Mouse (Mus musculus) limb, embryonic 14.5 days (tissue): ENCODE measurements at regions not wholly inside any gene's neighbourhood (a gene's known extent, or its start where the extent isn't known, plus 50 kb on each side); places are given as distances from the start of the nearest gene placed in this dataset.
"Not testable (repeated sequence)": the region's sequence is repeated elsewhere in the genome, so short reads cannot be mapped to it uniquely, and the experiment has no call there.

Source experiments
- ATAC-seq: fragments of 200-750 bp; cut with Nextera tagmentation; 2 replicates; pipeline ENCODE4 v1.8.0; 2017; ENCODE audit warnings: low read depth, moderate number of reproducible peaks, moderate TSS enrichment; ENCODE audit not compliant: low FRiP score
- DNase-seq: peaks from one replicate; pipeline ENCODE4 v3.0.0-alpha.2; 2015; ENCODE audit warnings: low spot score
- H3K27ac ChIP-seq: fragments of 300-500 bp; sonication (generic); replicated peaks from 2 replicates; pipeline ENCODE4 v1.5.1; 2014; ENCODE audit warnings: low read depth, mild to moderate bottlenecking, low read length, moderate library complexity, mixed read lengths
- H3K27me3 ChIP-seq: fragments of 300-500 bp; sonication (generic); 2 replicates; pipeline ENCODE4 v1.6.1; 2014; ENCODE audit warnings: low read length, mixed read lengths; ENCODE audit not compliant: control insufficient read depth, insufficient read depth
- H3K36me3 ChIP-seq: fragments of 300-500 bp; sonication (generic); 2 replicates; pipeline ENCODE4 v1.6.1; 2014; ENCODE audit warnings: mild to moderate bottlenecking, low read length, moderate library complexity, mixed read lengths; ENCODE audit not compliant: control insufficient read depth, insufficient read depth
- H3K4me1 ChIP-seq: fragments of 300-500 bp; sonication (generic); 2 replicates; pipeline ENCODE4 v1.6.1; 2014; ENCODE audit warnings: antibody characterized with exemption, low read length, mixed read lengths; ENCODE audit not compliant: control insufficient read depth, insufficient read depth
- H3K4me2 ChIP-seq: fragments of 300-500 bp; sonication (generic); replicated peaks from 2 replicates; pipeline ENCODE4 v1.6.1; 2014; ENCODE audit warnings: low read depth, mild to moderate bottlenecking, low read length, moderate library complexity; ENCODE audit not compliant: severe bottlenecking
- H3K4me3 ChIP-seq: fragments of 300-500 bp; sonication (generic); replicated peaks from 2 replicates; pipeline ENCODE4 v1.5.1; 2014; ENCODE audit warnings: low read length
- H3K9ac ChIP-seq: fragments of 300-500 bp; sonication (generic); 2 replicates; pipeline ENCODE4 v1.6.1; 2014; ENCODE audit warnings: mild to moderate bottlenecking, low read depth, low read length, moderate library complexity; ENCODE audit not compliant: severe bottlenecking
- H3K9me3 ChIP-seq: fragments of 300-500 bp; sonication (generic); 2 replicates; pipeline ENCODE4 v1.6.1; 2016; ENCODE audit warnings: low read length; ENCODE audit not compliant: control insufficient read depth
- POLR2A ChIP-seq: fragments of 200-500 bp; IDR thresholded peaks from 2 replicates; pipeline ENCODE4 v1.8.0; 2012; ENCODE audit warnings: inconsistent platforms, mild to moderate bottlenecking, moderate library complexity, borderline replicate concordance; ENCODE audit not compliant: insufficient read depth, insufficient read length; ENCODE audit errors: extremely low read depth
- WGBS: fragments of 180-500 bp; shearing (Covaris S2); extraction: QIAGEN DNeasy Blood & Tissue Kit; methylation state at CpG from one replicate; pipeline ENCODE4 v1.1.7; 2014; 5-methylcytosine and 5-hydroxymethylcytosine counted together

DNA sequence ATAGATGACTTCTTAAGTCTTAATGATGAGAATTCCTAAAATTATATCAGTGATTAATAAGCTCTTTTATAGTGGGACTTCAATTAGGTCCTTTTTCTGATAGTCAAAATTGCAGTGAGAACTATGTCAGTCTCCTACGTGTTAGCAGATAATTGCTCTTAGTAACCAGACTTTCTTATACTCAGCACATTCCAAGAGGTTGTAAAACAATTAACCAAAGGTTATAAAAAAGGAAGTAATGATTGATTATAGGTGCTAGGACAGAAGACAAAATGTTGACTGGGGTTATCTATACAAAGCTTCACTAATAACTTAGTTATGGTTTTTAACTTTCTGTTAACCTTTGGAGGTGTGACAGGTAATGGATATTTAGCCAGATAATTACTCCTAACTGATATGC lies 766.0 kb downstream of the Cdh10 start:
- Histone ChIP-seq H3K9me3 (no peaks in the 10 kb centered on the region), H3K36me3 (no peaks in the 10 kb centered on the region), H3K4me1 (no peaks in the 10 kb centered on the region), H3K9ac (no peak overlapping the region), H3K27me3 (no peaks in the 10 kb centered on the region), H3K27ac (no peak overlapping the region), H3K4me3 (no peak overlapping the region), H3K4me2 (no peak overlapping the region)
- no peak for DNase-seq
- ATAC-seq, result no peak
- no peak for TF ChIP-seq POLR2A
- WGBS, result 20% methylated on average over 1 of the region's 1 CpGs

DNA sequence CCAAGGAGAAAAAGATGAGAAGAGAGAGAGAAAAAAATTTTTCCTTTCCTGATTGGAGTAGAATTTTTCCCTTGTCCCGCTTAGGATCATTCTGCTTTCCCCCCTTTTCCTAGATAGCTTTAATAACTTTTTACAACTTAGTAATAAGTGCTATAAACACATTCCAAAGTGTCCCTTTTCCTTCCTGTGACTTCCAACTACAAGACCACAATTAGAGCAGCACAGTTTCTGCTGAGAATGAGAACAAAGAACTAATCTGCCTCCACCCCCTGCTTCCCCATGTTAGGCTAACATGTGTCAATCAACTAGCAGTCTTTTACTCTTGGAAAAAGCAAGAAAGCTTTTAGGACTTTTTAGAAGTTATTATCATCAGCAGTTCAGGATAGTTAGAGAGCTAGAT lies 766.5 kb downstream of the Cdh10 start:
- H3K4me2 ChIP-seq, result no peak overlapping the region
- H3K4me3 ChIP-seq, result no peak overlapping the region
- no peak for TF ChIP-seq POLR2A
- H3K27ac ChIP-seq, result no peak overlapping the region
- H3K27me3 ChIP-seq, result no peaks in the 10 kb centered on the region
- 53% methylated on average over 1 of the region's 1 CpGs for WGBS
- no peak overlapping the region for H3K9ac ChIP-seq
- no peak for ATAC-seq
- H3K4me1 ChIP-seq, result no peaks in the 10 kb centered on the region
- no peaks in the 10 kb centered on the region for H3K9me3 ChIP-seq
- no peaks in the 10 kb centered on the region for H3K36me3 ChIP-seq
- no peak for DNase-seq

DNA sequence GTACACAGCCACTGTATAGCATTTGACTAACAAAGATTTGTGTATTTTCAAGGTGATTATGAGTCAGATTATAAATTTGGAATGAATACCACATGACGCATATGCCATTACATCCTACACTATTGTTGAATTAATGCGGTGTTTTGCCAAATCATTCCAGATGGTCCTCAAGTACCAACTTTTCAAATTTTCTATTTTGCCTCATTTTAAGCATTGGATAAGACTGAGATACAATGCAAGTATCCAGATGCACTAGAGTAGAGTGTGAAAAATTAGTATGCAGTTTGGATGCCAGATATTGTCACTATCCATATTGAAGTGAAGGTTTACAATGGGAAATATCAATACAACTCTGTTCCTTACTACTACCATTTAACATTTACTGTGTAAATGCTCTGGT lies 775.0 kb downstream of the Cdh10 start:
- no peaks in the 10 kb centered on the region for H3K9me3 ChIP-seq
- no peak overlapping the region for H3K27ac ChIP-seq
- no peak overlapping the region for H3K9ac ChIP-seq
- no peaks in the 10 kb centered on the region for H3K27me3 ChIP-seq
- H3K4me3 ChIP-seq, result no peak overlapping the region
- H3K36me3 ChIP-seq, result no peaks in the 10 kb centered on the region
- 95% methylated on average over 2 of the region's 2 CpGs for WGBS
- no peak for DNase-seq
- H3K4me1 ChIP-seq, result no peaks in the 10 kb centered on the region
- no peak for TF ChIP-seq POLR2A
- no peak for ATAC-seq
- no peak overlapping the region for H3K4me2 ChIP-seq

DNA sequence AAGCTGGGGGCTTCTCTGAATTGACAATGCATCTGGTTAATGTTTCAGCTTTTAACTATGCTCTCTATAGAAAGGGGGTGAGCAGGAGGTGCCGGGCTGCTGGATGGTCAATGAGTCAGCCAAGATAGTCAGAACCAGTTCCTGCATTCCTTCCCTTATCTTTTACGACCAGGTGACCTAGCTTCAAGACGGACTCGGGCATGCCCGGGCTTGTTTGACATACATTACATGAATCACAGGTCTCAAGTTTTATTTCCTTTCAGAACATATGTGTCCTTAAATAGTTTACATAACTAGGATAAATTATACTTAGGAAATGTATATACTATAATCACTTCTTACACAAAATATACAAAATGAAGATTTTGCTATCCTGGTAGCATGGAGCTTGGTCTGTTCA lies 803.6 kb downstream of the Cdh10 start:
- not testable (repeated sequence) for ATAC-seq, H3K27me3 ChIP-seq, H3K4me1 ChIP-seq, H3K27ac ChIP-seq, H3K36me3 ChIP-seq, H3K4me2 ChIP-seq, H3K9me3 ChIP-seq, H3K4me3 ChIP-seq, H3K9ac ChIP-seq, DNase-seq
- WGBS, result 73% methylated on average over 5 of the region's 5 CpGs

DNA sequence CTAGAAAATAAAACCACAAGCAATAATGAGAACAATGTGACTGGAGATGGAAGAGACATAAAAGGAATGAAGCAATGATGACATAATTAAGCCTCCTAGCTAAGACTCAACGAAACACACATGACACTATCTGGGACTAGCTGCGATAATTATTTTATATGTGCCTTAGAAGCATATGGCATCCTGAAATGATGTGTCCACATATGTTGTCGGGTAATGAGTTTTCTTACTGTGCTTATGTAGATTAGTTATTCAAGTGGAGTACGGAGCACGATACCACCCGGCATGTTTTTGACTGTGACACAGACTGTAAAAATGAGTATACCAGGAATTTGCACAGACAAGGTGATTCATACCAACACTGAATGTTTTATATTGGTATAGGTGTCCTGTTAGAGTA lies 781.7 kb upstream of the Cdh12 start:
- H3K27ac ChIP-seq, result no peak overlapping the region
- no peaks in the 10 kb centered on the region for H3K4me1 ChIP-seq
- H3K27me3 ChIP-seq, result no peaks in the 10 kb centered on the region
- no peak overlapping the region for H3K4me2 ChIP-seq
- ATAC-seq (no peak), DNase-seq (no peak)
- H3K36me3 ChIP-seq, result no peaks in the 10 kb centered on the region
- no peak for TF ChIP-seq POLR2A
- no peak overlapping the region for H3K4me3 ChIP-seq
- no peak overlapping the region for H3K9ac ChIP-seq
- H3K9me3 ChIP-seq, result no peaks in the 10 kb centered on the region
- 68% methylated on average over 6 of the region's 6 CpGs for WGBS

DNA sequence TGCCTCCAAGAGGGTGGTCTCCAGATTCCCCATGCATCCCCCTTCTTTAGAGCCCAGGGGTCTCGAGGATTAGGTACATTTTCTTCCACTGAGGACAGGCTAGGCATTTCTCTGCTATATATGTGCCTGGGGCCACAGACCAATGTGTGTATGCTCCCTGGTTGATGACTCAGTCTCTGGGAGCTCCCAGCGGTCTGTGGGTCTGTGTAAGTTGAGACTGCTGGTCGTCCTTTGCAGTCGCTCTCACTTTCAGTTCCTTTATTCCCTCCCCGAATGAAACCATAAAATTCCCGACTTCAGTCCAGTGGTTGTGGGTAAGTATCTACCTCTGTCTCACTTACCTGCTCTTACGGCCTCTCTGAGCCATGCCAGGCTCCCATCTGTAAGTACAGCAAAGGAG lies 773.5 kb upstream of the Cdh12 start:
- Histone ChIP-seq H3K4me3 (no peak overlapping the region), H3K4me1 (no peaks in the 10 kb centered on the region), H3K9ac (no peak overlapping the region), H3K4me2 (no peak overlapping the region), H3K36me3 (no peaks in the 10 kb centered on the region), H3K27ac (no peak overlapping the region), H3K9me3 (no peaks in the 10 kb centered on the region), H3K27me3 (no peaks in the 10 kb centered on the region)
- 61% methylated on average over 7 of the region's 7 CpGs for WGBS
- DNase-seq (no peak), ATAC-seq (no peak)
- no peak for TF ChIP-seq POLR2A
